Mouse (Mus musculus): ENCODE data around the gene Bicra.

GRCm38 (mm10) chr7:15938621-15939020, 109.1 kb downstream of the Bicra start:
- TF ChIP-seq CTCF (IDR thresholded peaks at IDR 0.05) (no peak), EP300 (IDR thresholded peaks at IDR 0.05; ENCODE audit: insufficient read depth, low read depth, low read length) (no peak)
